Mouse (Mus musculus) gastrocnemius, adult 2 months (tissue): ENCODE results near the gene Jag1. TPM values are rescaled to one million over a fixed set of nuclear protein-coding genes. Genes with fewer than 3 reads are reported as not detected.

Experiments
- DNase-seq: peaks from one replicate; pipeline ENCODE4 v3.0.0; 2022
- H3K27ac ChIP-seq: fragments of 200-600 bp; 2 replicates; pipeline ENCODE4 v1.8.1; 2022; ENCODE audit warnings: mild to moderate bottlenecking
- H3K4me3 ChIP-seq: fragments of 200-600 bp; 2 replicates; pipeline ENCODE4 v1.8.1; 2022; ENCODE audit warnings: mild to moderate bottlenecking, moderate library complexity
- CTCF ChIP-seq: fragments of 200-600 bp; IDR thresholded peaks from 2 replicates; pipeline ENCODE4 v1.8.1; 2022; ENCODE audit warnings: antibody characterized with exemption, mild to moderate bottlenecking, moderate library complexity
- intact Hi-C: fragments of 180-260 bp; cut with DNase I; formaldehyde crosslinking; loops from one replicate; pipeline ENCODE4 v1.15.1; 2025
- long read RNA-seq, 2 experiments: library from polyadenylated mRNA; stranded (forward); transcript quantifications; one replicate each; pipeline ENCODE4 v2.0.0; 2021
- total RNA-seq, 2 experiments: library from RNA; stranded (reverse); gene quantifications; 2 replicates each; pipeline ENCODE4 v1.2.3; 2021

Jag1 gene
- 1 to 10 TPM; 5.3 to 6.7 TPM for total RNA-seq
- long read RNA-seq, experiment 1, full-length matches to known transcripts: 5 of 5 reads
- long read RNA-seq, experiment 1, partial matches to known transcripts: 0 of 5 reads
- long read RNA-seq, experiment 1, other reads (novel, unspliced or antisense): 0 of 5 reads
- long read RNA-seq, experiment 2, full-length matches to known transcripts: 4 of 7 reads
- long read RNA-seq, experiment 2, partial matches to known transcripts: 0 of 7 reads
- long read RNA-seq, experiment 2, other reads (novel, unspliced or antisense): 3 of 7 reads

GRCm38 (mm10) chr2:137116025-137116674 is at the start of gene Jag1:
Gene Jag1, minus strand, starts transcription at chr2:137116644.
- peak within 1 kb of the TSS; percentile 96 for H3K27ac ChIP-seq
- no peak for TF ChIP-seq CTCF
- intact Hi-C loops: loop anchor here (5.0 kb wide), 1 partner anchor 616 kb away; no protein-coding TSS in a partner anchor
- DNase-seq: peak; percentile 65
- H3K4me3 ChIP-seq: peak within 1 kb of the TSS; percentile 79

GRCm38 (mm10) chr2:137156018-137156417 is 39.6 kb upstream of the Jag1 start:
- H3K27ac ChIP-seq: no peak overlapping the region
- TF ChIP-seq CTCF: no peak
- intact Hi-C loops: no loop called here

GRCm38 (mm10) chr2:137153825-137154224 is 37.4 kb upstream of the Jag1 start:
- DNase-seq: no peak
- no peak for TF ChIP-seq CTCF

More at GRCm38 (mm10) chr2:137156018-137156417, 39.6 kb upstream of the Jag1 start:
- no peak for DNase-seq
- H3K4me3 ChIP-seq: no peak overlapping the region

GRCm38 (mm10) chr2:137153172-137153667 is 36.8 kb upstream of the Jag1 start:
- H3K27ac ChIP-seq: no peak overlapping the region
- intact Hi-C loops: no loop called here
- no peak for TF ChIP-seq CTCF
- no peak overlapping the region for H3K4me3 ChIP-seq
- DNase-seq: no peak

More at GRCm38 (mm10) chr2:137153825-137154224, 37.4 kb upstream of the Jag1 start:
- no peak overlapping the region for H3K4me3 ChIP-seq
- intact Hi-C loops: no loop called here
- no peak overlapping the region for H3K27ac ChIP-seq

- intact Hi-C loops: no loop called here
- Histone ChIP-seq H3K4me3 (no peak overlapping the region), H3K27ac (no peak overlapping the region)
- no peak for TF ChIP-seq CTCF
- no peak for DNase-seq
These were observed 34.5 kb upstream of the Jag1 start for GRCm38 (mm10) chr2:137150953-137151352.

- TF ChIP-seq CTCF: no peak
- intact Hi-C loops: no loop called here
- no peak for DNase-seq
- Histone ChIP-seq H3K27ac (no peak overlapping the region), H3K4me3 (no peak overlapping the region)
These were observed 30.7 kb upstream of the Jag1 start for GRCm38 (mm10) chr2:137146938-137147666.

- Histone ChIP-seq H3K4me3 (no peak overlapping the region), H3K27ac (no peak overlapping the region)
- no peak for DNase-seq
- intact Hi-C loops: no loop called here
- TF ChIP-seq CTCF: no peak
These were observed 21.6 kb upstream of the Jag1 start for GRCm38 (mm10) chr2:137138063-137138462.

- DNase-seq: no peak
- no peak for TF ChIP-seq CTCF
- Histone ChIP-seq H3K27ac (no peak overlapping the region), H3K4me3 (no peak overlapping the region)
- intact Hi-C loops: no loop called here
These were observed 17.6 kb upstream of the Jag1 start for GRCm38 (mm10) chr2:137134035-137134434.

- Histone ChIP-seq H3K27ac (no peak overlapping the region), H3K4me3 (no peak overlapping the region)
- no peak for DNase-seq
- TF ChIP-seq CTCF: no peak
- intact Hi-C loops: no loop called here
These were observed 8.4 kb upstream of the Jag1 start for GRCm38 (mm10) chr2:137124861-137125260.

GRCm38 (mm10) chr2:137117321-137117690 is 862 bp upstream of the Jag1 start:
- TF ChIP-seq CTCF: peak; percentile 99; the same call in 1 of the 2 replicates
- DNase-seq: peak; percentile 92
- intact Hi-C loops: loop anchor here (5.0 kb wide), 1 partner anchor 615 kb away; no protein-coding TSS in a partner anchor

GRCm38 (mm10) chr2:137116675-137117320 is 354 bp upstream of the Jag1 start:
- Histone ChIP-seq H3K27ac (peak overlapping the region; percentile 96), H3K4me3 (peak overlapping the region; percentile 79)
- intact Hi-C loops: loop anchor here (5.0 kb wide), 1 partner anchor 616 kb away; no protein-coding TSS in a partner anchor
- no peak for TF ChIP-seq CTCF
- DNase-seq: peak; percentile 95

More at GRCm38 (mm10) chr2:137117321-137117690, 862 bp upstream of the Jag1 start:
- H3K4me3 ChIP-seq: peak overlapping the region; percentile 79
- H3K27ac ChIP-seq: peak overlapping the region; percentile 96

- intact Hi-C loops: loop anchor here (2.0 to 5.0 kb wide), 2 partner anchors 225 to 617 kb away; partner anchors contain the start of genes AL731706.1, Mkks and Slx4ip
- Histone ChIP-seq H3K27ac (peak overlapping the region; percentile 96), H3K4me3 (peak overlapping the region; percentile 79)
- TF ChIP-seq CTCF: no peak
- peak; percentile 60 for DNase-seq
These were observed 1.0 kb downstream of the Jag1 start for GRCm38 (mm10) chr2:137115241-137116024.
